Comparison of ENCODE assay signal across 8 mouse cellular contexts in genomic region chr16:24435115-24435553, GRCm38 (mm10). TPM values are rescaled to one million over a fixed set of nuclear protein-coding genes. Genes with fewer than 3 reads are reported as not detected.
DNase-seq lines count a peak whose midpoint lies in the region; ATAC-seq and TF ChIP-seq lines count a peak whose summit lies in the region.

No protein-coding gene starts in this region.

- no peak for TF ChIP-seq CTCF in liver, adult 2 months (IDR thresholded peaks at IDR 0.05; ENCODE audit: low read depth, low read length)
- TF ChIP-seq CTCF in heart, postnatal 0 days (IDR thresholded peaks at IDR 0.05; ENCODE audit: low read depth): no peak

- H3K27ac ChIP-seq in liver, adult 2 months (replicated peaks; ENCODE audit: insufficient read depth, low read depth, low read length): 0 out of 2 replicates have a peak overlapping the region, but pooled peaks have one; percentile 8
- peak overlapping the region; percentile 96 for H3K27ac ChIP-seq in heart, postnatal 0 days (ENCODE audit: low read depth)
- peak overlapping the region; percentile 36; the same call in 1 of the 2 replicates for H3K27ac ChIP-seq in liver, embryonic 11.5 days (ENCODE audit: low read depth, low read length)

- H3K9me3 ChIP-seq in heart, postnatal 0 days (replicated peaks; ENCODE audit: control insufficient read depth, low read length): no peaks in the 10 kb centered on the region
- H3K9me3 ChIP-seq in liver, embryonic 11.5 days (ENCODE audit: control insufficient read depth, low read length): no peaks in the 10 kb centered on the region

- no peak for TF ChIP-seq EP300 in heart, postnatal 0 days (IDR thresholded peaks at IDR 0.05; ENCODE audit: low read depth)

- no peak for TF ChIP-seq POLR2A in liver, adult 2 months (IDR thresholded peaks at IDR 0.05; ENCODE audit: extremely low read depth, insufficient read depth, low read length)

- no peak overlapping the region for H3K4me3 ChIP-seq in liver, adult 2 months (ENCODE audit: insufficient read depth, low read depth, low read length)
- H3K4me3 ChIP-seq in heart, postnatal 0 days (ENCODE audit: low read depth, low read length): no peak overlapping the region
- H3K4me3 ChIP-seq in liver, embryonic 11.5 days (ENCODE audit: low read depth, low read length): no peak overlapping the region

- WGBS in liver, adult 2 months: 48% methylated on average over 6 of the region's 6 CpGs
- 16% methylated on average over 6 of the region's 6 CpGs for WGBS in heart, postnatal 0 days
- 66% methylated on average over 6 of the region's 6 CpGs for WGBS in liver, embryonic 11.5 days

- peak; percentile 56 for ATAC-seq in heart, postnatal 0 days (ENCODE audit: insufficient read depth, low read depth)
- ATAC-seq in liver, embryonic 11.5 days (replicated peaks; ENCODE audit: low FRiP score): no peak

- H3K36me3 ChIP-seq in liver, adult 2 months (ENCODE audit: control insufficient read depth, insufficient read depth, low read length): no peaks in the 10 kb centered on the region
- no peaks in the 10 kb centered on the region for H3K36me3 ChIP-seq in heart, postnatal 0 days (replicated peaks; ENCODE audit: control insufficient read depth, insufficient read depth, low read length)
- H3K36me3 ChIP-seq in liver, embryonic 11.5 days (ENCODE audit: control insufficient read depth, insufficient read depth, low read length): no peaks in the 10 kb centered on the region

- no peak for DNase-seq in liver, adult 2 months (ENCODE audit: extremely low read depth, low read depth, low spot score)
- no peak for DNase-seq in liver
- DNase-seq in brain, adult 2 months (ENCODE audit: low read depth, low spot score): peak; percentile 69
- DNase-seq in heart, postnatal 0 days (ENCODE audit: low spot score): peak; percentile 71
- DNase-seq in liver, embryonic 11.5 days (ENCODE audit: low spot score): no peak
- DNase-seq in right cerebral cortex, adult 2 months (ENCODE audit: low spot score in 2 of 2): no peak
- no peak for DNase-seq in MN1 (ENCODE audit: low spot score)
- DNase-seq in left cerebral cortex, adult 18-20 months (ENCODE audit: low spot score in 2 of 2): no peak

- H3K4me2 ChIP-seq in heart, postnatal 0 days (ENCODE audit: low read depth, low read length): peak overlapping the region; percentile 29
- H3K4me2 ChIP-seq in liver, embryonic 11.5 days: no peak overlapping the region

- H3K4me1 ChIP-seq in liver, adult 2 months (ENCODE audit: control insufficient read depth, insufficient read depth, low read length): peaks cover 26% of the 10 kb centered on the region
- H3K4me1 ChIP-seq in heart, postnatal 0 days (ENCODE audit: control insufficient read depth, insufficient read depth): peaks cover 60% of the 10 kb centered on the region
- peaks cover 26% of the 10 kb centered on the region for H3K4me1 ChIP-seq in liver, embryonic 11.5 days (replicated peaks; ENCODE audit: control insufficient read depth, insufficient read depth, low read length)

- no peaks in the 10 kb centered on the region for H3K27me3 ChIP-seq in liver, adult 2 months (ENCODE audit: control insufficient read depth, insufficient read depth, low read length)
- no peaks in the 10 kb centered on the region for H3K27me3 ChIP-seq in heart, postnatal 0 days (ENCODE audit: control insufficient read depth, insufficient read depth, low read length)
- no peaks in the 10 kb centered on the region for H3K27me3 ChIP-seq in liver, embryonic 11.5 days (replicated peaks; ENCODE audit: control insufficient read depth, insufficient read depth, low read length)

- H3K9ac ChIP-seq in liver, adult 2 months (ENCODE audit: low read depth, low read length): no peak overlapping the region
- no peak overlapping the region for H3K9ac ChIP-seq in heart, postnatal 0 days (replicated peaks; ENCODE audit: low read depth, low read length)
- H3K9ac ChIP-seq in liver, embryonic 11.5 days (ENCODE audit: low read depth, low read length): no peak overlapping the region

- H3K79me2 ChIP-seq in liver, adult 2 months (ENCODE audit: control insufficient read depth, insufficient read depth, low read length): peaks cover 29% of the 10 kb centered on the region; the same call in 1 of the 2 replicates

RNA-seq across cellular contexts. Expression of gene Lpp, which starts 41.8 kb away (rescaled TPM):
- total RNA-seq in liver, adult 2 months (2014; rRNA removed): 23.0 and 25.9 TPM in 2 replicates
- polyA plus RNA-seq in liver, adult 2 months (2012; rRNA removed): 7.5 and 11.4 TPM in 2 replicates
- total RNA-seq in heart, postnatal 0 days (2014; rRNA removed; ENCODE audit: low replicate concordance): 56.2 and 77.4 TPM in 2 replicates
- 28.7 and 32.1 TPM in 2 replicates for polyA plus RNA-seq in heart, postnatal 0 days (2015; fragmentation: Nextera tagmentation; extraction: Ambion mirVana)
- 19.5 and 21.2 TPM in 2 replicates for polyA plus RNA-seq in liver, embryonic 11.5 days (2014; fragmentation: Nextera tagmentation; extraction: Ambion mirVana)
- 1 to 10 TPM; 5.0 to 6.2 TPM for total RNA-seq in left cerebral cortex, adult 18-20 months (2021)

Comparison
In these comparisons a context has a peak if more than half of its experiments do, and no peak if none do; other contexts are left out.
1. DNase-seq: peak in brain, adult 2 months (single experiment) and heart, postnatal 0 days (single experiment); none in liver, adult 2 months (single experiment), liver (single experiment), liver, embryonic 11.5 days (single experiment), right cerebral cortex, adult 2 months (0 of 2), MN1 (single experiment) and left cerebral cortex, adult 18-20 months (0 of 2).
2. H3K27ac ChIP-seq: peak in every context shown above with its lines; median percentile 96 in heart, postnatal 0 days; 36 in liver, embryonic 11.5 days; 8 in liver, adult 2 months.